Mouse (Mus musculus) thymus, postnatal 0 days (tissue): ENCODE results near the gene Capza2. TPM values are rescaled to one million over a fixed set of nuclear protein-coding genes. Genes with fewer than 3 reads are reported as not detected.

Experiments used
- DNase-seq: peaks from one replicate; pipeline ENCODE4 v3.0.0-alpha.2; 2015; ENCODE audit warnings: low spot score
- polyA plus RNA-seq: library from polyadenylated mRNA; unstranded; fragments of >200 nt; fragmentation: Nextera tagmentation; extraction: Ambion mirVana; gene quantifications from 2 replicates; pipeline ENCODE4 v1.2.1, GENCODE M21; 2015

Gene Capza2
- 267 and 279 TPM in 2 replicates for polyA plus RNA-seq

- peak; percentile 66 for DNase-seq
Observed at GRCm38 (mm10) chr6:17635615-17636284, at the start of gene Capza2. Gene Capza2, plus strand, starts transcription at chr6:17636234.

GRCm38 (mm10) chr6:17589049-17589952 is 46.7 kb upstream of the Capza2 start:
- peak; percentile 58 for DNase-seq

GRCm38 (mm10) chr6:17589953-17590627 is 45.9 kb upstream of the Capza2 start:
- DNase-seq, result no peak

- DNase-seq, result no peak
Observed at GRCm38 (mm10) chr6:17593971-17594370, 42.1 kb upstream of the Capza2 start.

- DNase-seq, result no peak
Observed at GRCm38 (mm10) chr6:17595712-17596462, 40.1 kb upstream of the Capza2 start.

GRCm38 (mm10) chr6:17599373-17599772 is 36.7 kb upstream of the Capza2 start:
- DNase-seq, result no peak

GRCm38 (mm10) chr6:17601526-17601925 is 34.5 kb upstream of the Capza2 start:
- DNase-seq, result no peak

- DNase-seq, result no peak
Observed at GRCm38 (mm10) chr6:17606915-17607314, 29.1 kb upstream of the Capza2 start.

- DNase-seq, result no peak
Observed at GRCm38 (mm10) chr6:17611352-17612010, 24.6 kb upstream of the Capza2 start.

- no peak for DNase-seq
Observed at GRCm38 (mm10) chr6:17612652-17613051, 23.4 kb upstream of the Capza2 start.

- DNase-seq, result no peak
Observed at GRCm38 (mm10) chr6:17620823-17621222, 15.2 kb upstream of the Capza2 start.

- no peak for DNase-seq
Observed at GRCm38 (mm10) chr6:17621436-17621835, 14.6 kb upstream of the Capza2 start.

- DNase-seq, result no peak
Observed at GRCm38 (mm10) chr6:17628701-17629455, 7.2 kb upstream of the Capza2 start.

GRCm38 (mm10) chr6:17629756-17630155 is 6.3 kb upstream of the Capza2 start:
- no peak for DNase-seq

GRCm38 (mm10) chr6:17631611-17632010 is 4.4 kb upstream of the Capza2 start:
- no peak for DNase-seq

GRCm38 (mm10) chr6:17633819-17634218 is 2.2 kb upstream of the Capza2 start:
- no peak for DNase-seq

GRCm38 (mm10) chr6:17634992-17635391 is 1.0 kb upstream of the Capza2 start:
- no peak for DNase-seq

GRCm38 (mm10) chr6:17636764-17637170 is 733 bp downstream of the Capza2 start:
- peak; percentile 97 for DNase-seq
